Mouse (Mus musculus) G1E (cell line): Measurements from ENCODE around the gene Exosc7. TPM values are rescaled to one million over a fixed set of nuclear protein-coding genes. Genes with fewer than 3 reads are reported as not detected.

ENCODE experiments used
- ATAC-seq: 2 replicates; pipeline ENCODE4 v1.8.0; 2016; ENCODE audit warnings: mild to moderate bottlenecking; ENCODE audit not compliant: insufficient number of reproducible peaks, poor library complexity, low FRiP score, severe bottlenecking; ENCODE audit errors: extremely low read depth
- DNase-seq: peaks from one replicate; pipeline ENCODE4 v3.0.0; 2012; ENCODE audit warnings: low spot score
- H3K27me3 ChIP-seq: 2 replicates; pipeline ENCODE4 v1.6.1; 2012; ENCODE audit warnings: mild to moderate bottlenecking, low read length, inconsistent platforms; ENCODE audit not compliant: insufficient read depth
- H3K36me3 ChIP-seq: replicated peaks from 2 replicates; pipeline ENCODE3; 2012; ENCODE audit warnings: mild to moderate bottlenecking, inconsistent platforms
- H3K4me1 ChIP-seq: 2 replicates; pipeline ENCODE4 v1.6.1; 2012; ENCODE audit warnings: low read depth, low read length, inconsistent platforms, mixed read lengths; ENCODE audit not compliant: insufficient read depth
- H3K4me3 ChIP-seq: 2 replicates; pipeline ENCODE4 v1.5.1; 2012; ENCODE audit warnings: low read depth, mild to moderate bottlenecking, inconsistent platforms, low read length, moderate library complexity, mixed read lengths
- H3K9me3 ChIP-seq: replicated peaks from 2 replicates; pipeline ENCODE4 v1.6.1; 2012; ENCODE audit warnings: inconsistent platforms
- CTCF ChIP-seq: IDR thresholded peaks from 2 replicates; pipeline ENCODE4 v1.5.1; 2012; ENCODE audit warnings: low read depth, low read length, inconsistent platforms, mixed read lengths
- GATA1 ChIP-seq: IDR thresholded peaks from 2 replicates; pipeline ENCODE4 v1.6.1; 2012; ENCODE audit warnings: borderline replicate concordance, low read length, inconsistent platforms, mixed read lengths
- GATA2 ChIP-seq: IDR thresholded peaks from 2 replicates; pipeline ENCODE4 v1.6.1; 2012; ENCODE audit warnings: low read depth, low read length, inconsistent platforms, borderline replicate concordance
- POLR2AphosphoS5 ChIP-seq: IDR thresholded peaks from 2 replicates; pipeline ENCODE4 v1.6.1; 2012; ENCODE audit warnings: low read depth, low read length, inconsistent platforms; ENCODE audit not compliant: insufficient replicate concordance
- TAL1 ChIP-seq: conservative IDR thresholded peaks from 2 replicates; pipeline ENCODE4 v1.6.1; 2012; ENCODE audit warnings: low read depth, low read length, inconsistent platforms, mixed read lengths
- polyA plus RNA-seq: library from polyadenylated mRNA; stranded (reverse); fragments of >175 nt; gene quantifications from 2 replicates; pipeline ENCODE4 v1.2.3, GENCODE M21; 2012
- total RNA-seq, 2 experiments: library from RNA; stranded (forward) in 1 of 2; stranded (reverse) in 1 of 2; fragments of 200-1000 nt in 1 of 2; fragments of >200 nt in 1 of 2; fragmentation: Nextera tagmentation in 1 of 2; gene quantifications; 2 replicates each; pipeline ENCODE4 v1.2.3; 2014 to 2017

Gene Exosc7
- total and polyA plus RNA-seq, 3 experiments, result 17.8 to 95.8 (median 45.4) TPM

- DNase-seq (no peak), ATAC-seq (no peak)
- Histone ChIP-seq H3K9me3 (peaks cover 2% of the 10 kb centered on the region; the same call in 1 of the 2 replicates), H3K36me3 (no peaks in the 10 kb centered on the region), H3K4me3 (no peak overlapping the region), H3K4me1 (peaks cover 18% of the 10 kb centered on the region), H3K27me3 (peaks cover 20% of the 10 kb centered on the region)
- TF ChIP-seq GATA2 (no peak), CTCF (0 out of 2 replicates have a peak, but pooled peaks have one; percentile 12), TAL1 (no peak), GATA1 (no peak), POLR2AphosphoS5 (no peak)
Measured at GRCm38 (mm10) chr9:123158125-123158836, 45.3 kb downstream of the Exosc7 start.

- H3K4me3 ChIP-seq, result no peak overlapping the region
- DNase-seq (peak; percentile 14), ATAC-seq (no peak; the same call in 1 of the 2 replicates)
- peaks cover 16% of the 10 kb centered on the region for H3K4me1 ChIP-seq
- peaks cover 3% of the 10 kb centered on the region; the same call in 1 of the 2 replicates for H3K9me3 ChIP-seq
- H3K36me3 ChIP-seq, result no peaks in the 10 kb centered on the region
- peaks cover 18% of the 10 kb centered on the region for H3K27me3 ChIP-seq
- TF ChIP-seq CTCF (0 out of 2 replicates have a peak, but pooled peaks have one; percentile 12), GATA2 (no peak)
Measured at GRCm38 (mm10) chr9:123159330-123159729, 46.3 kb downstream of the Exosc7 start.

- TF ChIP-seq GATA1, result no peak
- TF ChIP-seq CTCF, result no peak
- no peak for TF ChIP-seq POLR2AphosphoS5
- no peak for TF ChIP-seq GATA2
- no peak for TF ChIP-seq TAL1
- H3K27me3 ChIP-seq, result peaks cover 13% of the 10 kb centered on the region
- H3K4me3 ChIP-seq, result no peak overlapping the region
- H3K9me3 ChIP-seq, result peaks cover 3% of the 10 kb centered on the region; the same call in 1 of the 2 replicates
- H3K4me1 ChIP-seq, result peaks cover 10% of the 10 kb centered on the region
- DNase-seq (no peak), ATAC-seq (no peak)
- no peaks in the 10 kb centered on the region for H3K36me3 ChIP-seq
Measured at GRCm38 (mm10) chr9:123161792-123162191, 48.8 kb downstream of the Exosc7 start.

- peaks cover 4% of the 10 kb centered on the region for H3K4me1 ChIP-seq
- DNase-seq (no peak), ATAC-seq (no peak)
- peaks cover 3% of the 10 kb centered on the region; the same call in 1 of the 2 replicates for H3K9me3 ChIP-seq
- H3K27me3 ChIP-seq, result peaks cover 15% of the 10 kb centered on the region
- H3K36me3 ChIP-seq, result no peaks in the 10 kb centered on the region
- no peak overlapping the region for H3K4me3 ChIP-seq
- TF ChIP-seq CTCF (no peak), TAL1 (no peak), POLR2AphosphoS5 (no peak), GATA1 (no peak), GATA2 (no peak)
Measured at GRCm38 (mm10) chr9:123162985-123163694, 50.1 kb downstream of the Exosc7 start.

- TF ChIP-seq TAL1 (no peak), CTCF (no peak), GATA1 (no peak), GATA2 (no peak), POLR2AphosphoS5 (no peak)
- H3K9me3 ChIP-seq, result peaks cover 3% of the 10 kb centered on the region; the same call in 1 of the 2 replicates
- DNase-seq (no peak), ATAC-seq (no peak)
- H3K4me3 ChIP-seq, result no peak overlapping the region
- no peaks in the 10 kb centered on the region for H3K36me3 ChIP-seq
- peaks cover 4% of the 10 kb centered on the region; the same call in 1 of the 2 replicates for H3K4me1 ChIP-seq
- peaks cover 18% of the 10 kb centered on the region for H3K27me3 ChIP-seq
Measured at GRCm38 (mm10) chr9:123165781-123166443, 52.9 kb downstream of the Exosc7 start.

- Histone ChIP-seq H3K36me3 (no peaks in the 10 kb centered on the region), H3K4me3 (no peak overlapping the region), H3K27me3 (peaks cover 23% of the 10 kb centered on the region), H3K4me1 (no peaks in the 10 kb centered on the region), H3K9me3 (no peaks in the 10 kb centered on the region)
- no peak for ATAC-seq
- no peak for DNase-seq
- TF ChIP-seq TAL1 (no peak), GATA2 (no peak), GATA1 (no peak), POLR2AphosphoS5 (no peak), CTCF (no peak)
Measured at GRCm38 (mm10) chr9:123173760-123174159, 60.7 kb downstream of the Exosc7 start.
